Mouse (Mus musculus) embryo, embryonic 11.5 days (tissue): Measurements from ENCODE around the gene Lrrc8c.

Source experiments
- DNase-seq: peaks from one replicate; pipeline ENCODE4 v3.0.0-alpha.2; 2012; ENCODE audit warnings: low read depth, low spot score

Lrrc8c gene

GRCm38 (mm10) chr5:105500132-105501121, 18.8 kb upstream of the Lrrc8c start:
- DNase-seq, result no peak

- DNase-seq, result no peak
Measured at GRCm38 (mm10) chr5:105501136-105501535, 18.1 kb upstream of the Lrrc8c start.

GRCm38 (mm10) chr5:105508813-105509212, 10.4 kb upstream of the Lrrc8c start:
- no peak for DNase-seq

GRCm38 (mm10) chr5:105512297-105512696, 6.9 kb upstream of the Lrrc8c start:
- DNase-seq, result no peak

GRCm38 (mm10) chr5:105515532-105515931, 3.7 kb upstream of the Lrrc8c start:
- DNase-seq, result no peak

- DNase-seq, result no peak
Measured at GRCm38 (mm10) chr5:105516290-105516689, 2.9 kb upstream of the Lrrc8c start.

- no peak for DNase-seq
Measured at GRCm38 (mm10) chr5:105517992-105518625, 1.1 kb upstream of the Lrrc8c start.

- DNase-seq, result no peak
Measured at GRCm38 (mm10) chr5:105518626-105519095, 527 bp upstream of the Lrrc8c start.

- no peak for DNase-seq
Measured at GRCm38 (mm10) chr5:105519976-105520300, 750 bp downstream of the Lrrc8c start.

GRCm38 (mm10) chr5:105520442-105520965, 1.3 kb downstream of the Lrrc8c start:
- no peak for DNase-seq

GRCm38 (mm10) chr5:105523452-105523851, 4.3 kb downstream of the Lrrc8c start:
- no peak for DNase-seq

GRCm38 (mm10) chr5:105525004-105525403, 5.8 kb downstream of the Lrrc8c start:
- DNase-seq, result no peak

- DNase-seq, result no peak
Measured at GRCm38 (mm10) chr5:105526107-105526645, 7.0 kb downstream of the Lrrc8c start.

- DNase-seq, result no peak
Measured at GRCm38 (mm10) chr5:105526766-105527165, 7.6 kb downstream of the Lrrc8c start.

- DNase-seq, result no peak
Measured at GRCm38 (mm10) chr5:105527477-105528331, 8.5 kb downstream of the Lrrc8c start.

GRCm38 (mm10) chr5:105530576-105530975, 11.4 kb downstream of the Lrrc8c start:
- no peak for DNase-seq

GRCm38 (mm10) chr5:105535186-105535585, 16.0 kb downstream of the Lrrc8c start:
- DNase-seq, result no peak

- no peak for DNase-seq
Measured at GRCm38 (mm10) chr5:105536172-105536571, 17.0 kb downstream of the Lrrc8c start.

GRCm38 (mm10) chr5:105537101-105537723, 18.0 kb downstream of the Lrrc8c start:
- DNase-seq, result no peak

GRCm38 (mm10) chr5:105541051-105541450, 21.9 kb downstream of the Lrrc8c start:
- no peak for DNase-seq

- no peak for DNase-seq
Measured at GRCm38 (mm10) chr5:105545126-105545525, 25.9 kb downstream of the Lrrc8c start.
